Mouse (Mus musculus) forebrain, embryonic 12.5 days (tissue): Measurements from ENCODE around the gene Rps6kb2. TPM values are rescaled to one million over a fixed set of nuclear protein-coding genes. Genes with fewer than 3 reads are reported as not detected.

Experiments used
- ATAC-seq: fragments of 200-750 bp; cut with Nextera tagmentation; 2 replicates; pipeline ENCODE4 v1.8.0; 2017; ENCODE audit warnings: moderate TSS enrichment; ENCODE audit not compliant: low FRiP score
- H3K27ac ChIP-seq: fragments of 300-500 bp; sonication (generic); 2 replicates; pipeline ENCODE4 v1.5.1; 2016; ENCODE audit warnings: mild to moderate bottlenecking
- H3K27me3 ChIP-seq: fragments of 300-500 bp; sonication (generic); 2 replicates; pipeline ENCODE4 v1.6.1; 2016; ENCODE audit warnings: mild to moderate bottlenecking
- H3K36me3 ChIP-seq: fragments of 300-500 bp; sonication (generic); replicated peaks from 2 replicates; pipeline ENCODE4 v1.6.1; 2016; ENCODE audit warnings: mild to moderate bottlenecking
- H3K4me1 ChIP-seq: fragments of 300-500 bp; sonication (generic); 2 replicates; pipeline ENCODE4 v1.6.1; 2016
- H3K4me2 ChIP-seq: fragments of 300-500 bp; sonication (generic); 2 replicates; pipeline ENCODE4 v1.6.1; 2016; ENCODE audit warnings: mild to moderate bottlenecking, moderate library complexity
- H3K4me3 ChIP-seq: fragments of 300-500 bp; sonication (generic); replicated peaks from 2 replicates; pipeline ENCODE4 v1.5.1; 2016; ENCODE audit warnings: mild to moderate bottlenecking
- H3K9ac ChIP-seq: fragments of 300-500 bp; sonication (generic); 2 replicates; pipeline ENCODE4 v1.6.1; 2016; ENCODE audit warnings: mild to moderate bottlenecking
- H3K9me3 ChIP-seq: fragments of 300-500 bp; sonication (generic); 2 replicates; pipeline ENCODE4 v1.6.1; 2016
- WGBS: fragments of 180-500 bp; shearing (Covaris S2); methylation state at CpG from one replicate; pipeline ENCODE4 v1.1.7; 2016; 5-methylcytosine and 5-hydroxymethylcytosine counted together
- polyA plus RNA-seq: library from polyadenylated mRNA; unstranded; fragments of >200 nt; fragmentation: Nextera tagmentation; extraction: Ambion mirVana; gene quantifications from 2 replicates; pipeline ENCODE4 v1.2.1, GENCODE M21; 2016

Gene Rps6kb2
- polyA plus RNA-seq, 1 experiment from 2014 or later, result 59.5 TPM

- Histone ChIP-seq H3K27me3 (0 out of 2 replicates have a peak, but pooled peaks cover 7% of the 10 kb centered on the region), H3K9ac (no peak overlapping the region), H3K4me1 (peaks cover 10% of the 10 kb centered on the region), H3K9me3 (no peaks in the 10 kb centered on the region), H3K36me3 (peaks cover 46% of the 10 kb centered on the region), H3K27ac (no peak overlapping the region), H3K4me2 (no peak overlapping the region), H3K4me3 (no peak overlapping the region)
- no peak for ATAC-seq
- WGBS, result 96% methylated on average over 2 of the region's 2 CpGs
Observed at GRCm38 (mm10) chr19:4118350-4118749, 44.8 kb downstream of the Rps6kb2 start.

DNA sequence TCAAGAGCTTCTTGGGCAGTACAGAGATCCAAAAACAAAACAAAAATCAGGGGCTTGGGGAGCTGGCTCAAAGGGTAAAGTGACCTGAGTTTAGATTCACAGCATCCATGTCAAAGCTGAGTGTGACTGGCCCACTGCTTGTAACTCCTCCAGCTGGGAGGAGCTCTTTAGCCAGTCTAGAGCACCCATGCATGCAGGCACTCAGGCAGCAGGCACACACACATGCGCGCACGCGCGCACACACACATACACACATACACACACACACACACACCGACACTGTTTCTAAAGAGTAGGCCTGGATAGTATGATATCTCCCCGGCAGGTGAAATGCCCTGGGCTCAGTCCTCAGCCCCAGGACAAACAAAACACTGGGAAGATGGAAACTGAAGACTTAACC lies 46.1 kb downstream of the Rps6kb2 start:
- Histone ChIP-seq H3K4me3 (no peak overlapping the region), H3K27me3 (0 out of 2 replicates have a peak, but pooled peaks cover 7% of the 10 kb centered on the region), H3K9me3 (no peaks in the 10 kb centered on the region), H3K9ac (no peak overlapping the region), H3K27ac (no peak overlapping the region), H3K4me1 (peaks cover 10% of the 10 kb centered on the region), H3K4me2 (no peak overlapping the region), H3K36me3 (peaks cover 60% of the 10 kb centered on the region)
- 98% methylated on average over 7 of the region's 7 CpGs for WGBS
- ATAC-seq, result no peak

GRCm38 (mm10) chr19:4115816-4116215 lies 47.3 kb downstream of the Rps6kb2 start:
- no peak overlapping the region for H3K27ac ChIP-seq
- no peak overlapping the region for H3K9ac ChIP-seq
- no peak overlapping the region for H3K4me3 ChIP-seq
- no peaks in the 10 kb centered on the region for H3K9me3 ChIP-seq
- H3K4me2 ChIP-seq, result no peak overlapping the region
- 88% methylated on average over 11 of the region's 11 CpGs for WGBS
- peaks cover 69% of the 10 kb centered on the region for H3K36me3 ChIP-seq
- 0 out of 2 replicates have a peak, but pooled peaks cover 7% of the 10 kb centered on the region for H3K27me3 ChIP-seq
- peaks cover 8% of the 10 kb centered on the region for H3K4me1 ChIP-seq
- ATAC-seq, result no peak

GRCm38 (mm10) chr19:4115144-4115543 lies 48.0 kb downstream of the Rps6kb2 start:
- WGBS, result 94% methylated on average over 10 of the region's 10 CpGs
- H3K36me3 ChIP-seq, result peaks cover 73% of the 10 kb centered on the region
- peaks cover under 1% of the 10 kb centered on the region for H3K4me1 ChIP-seq
- no peak overlapping the region for H3K27ac ChIP-seq
- no peak for ATAC-seq
- no peak overlapping the region for H3K9ac ChIP-seq
- H3K9me3 ChIP-seq, result no peaks in the 10 kb centered on the region
- 0 out of 2 replicates have a peak, but pooled peaks cover 2% of the 10 kb centered on the region for H3K27me3 ChIP-seq
- no peak overlapping the region for H3K4me2 ChIP-seq
- no peak overlapping the region for H3K4me3 ChIP-seq

DNA sequence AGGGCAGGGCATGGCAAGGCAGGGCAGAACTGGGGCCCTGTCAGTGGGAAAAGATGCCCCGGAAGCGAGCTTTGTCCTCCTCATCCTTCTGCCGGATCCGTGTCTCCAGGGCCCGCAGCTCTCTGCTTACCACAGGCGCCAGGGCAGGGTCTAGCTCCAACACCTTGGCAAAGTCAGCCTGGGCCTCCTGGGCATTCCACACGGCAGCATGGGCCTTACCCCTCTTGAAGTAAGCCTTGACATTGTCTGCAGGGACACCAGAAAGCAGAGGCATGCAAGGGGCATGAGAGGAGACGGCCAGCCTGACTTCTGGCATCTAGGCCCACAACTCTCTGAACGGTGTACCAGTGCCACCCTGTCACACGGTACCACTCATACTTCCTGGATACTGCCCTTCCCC lies 48.6 kb downstream of the Rps6kb2 start:
- Histone ChIP-seq H3K9ac (no peak overlapping the region), H3K4me3 (no peak overlapping the region), H3K27me3 (no peaks in the 10 kb centered on the region), H3K27ac (no peak overlapping the region), H3K9me3 (no peaks in the 10 kb centered on the region), H3K4me1 (no peaks in the 10 kb centered on the region), H3K36me3 (peaks cover 75% of the 10 kb centered on the region), H3K4me2 (no peak overlapping the region)
- ATAC-seq, result no peak
- WGBS, result 89% methylated on average over 10 of the region's 10 CpGs

GRCm38 (mm10) chr19:4113806-4114230 lies 49.3 kb downstream of the Rps6kb2 start:
- peaks cover 75% of the 10 kb centered on the region for H3K36me3 ChIP-seq
- no peak overlapping the region for H3K9ac ChIP-seq
- 79% methylated on average over 5 of the region's 5 CpGs for WGBS
- H3K9me3 ChIP-seq, result no peaks in the 10 kb centered on the region
- ATAC-seq, result no peak
- H3K4me2 ChIP-seq, result no peak overlapping the region
- no peak overlapping the region for H3K4me3 ChIP-seq
- no peaks in the 10 kb centered on the region for H3K27me3 ChIP-seq
- no peaks in the 10 kb centered on the region for H3K4me1 ChIP-seq
- no peak overlapping the region for H3K27ac ChIP-seq

DNA sequence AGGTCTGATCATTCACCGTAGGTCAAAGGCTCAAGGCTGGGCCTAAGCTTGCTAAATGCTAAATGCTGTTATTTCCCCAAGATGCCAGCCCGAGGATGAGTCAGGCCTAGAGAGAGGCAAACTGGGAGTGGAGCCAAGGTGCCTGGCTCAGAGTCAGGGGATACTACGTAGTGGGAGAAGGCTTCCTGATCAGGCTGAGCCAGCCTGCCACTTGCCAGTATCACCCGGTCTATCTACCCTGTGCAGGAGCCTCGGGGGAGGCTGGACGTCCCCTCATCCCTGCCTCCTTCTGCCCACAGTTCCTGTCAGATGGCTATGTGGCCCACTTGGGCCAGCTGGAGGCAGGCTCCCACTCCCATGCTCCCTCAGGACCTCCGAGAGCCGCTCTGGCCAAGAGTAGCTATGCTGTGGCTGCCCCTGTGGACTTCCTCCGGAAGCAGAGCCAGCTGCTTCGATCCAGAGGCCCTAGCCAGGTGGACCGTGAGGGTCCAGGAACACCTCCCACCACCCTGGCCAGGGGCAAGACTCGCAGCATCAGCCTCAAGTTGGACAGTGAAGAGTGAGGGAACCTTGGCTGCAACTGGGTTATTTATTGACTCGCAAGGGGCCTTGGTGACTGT lies 49.9 kb downstream of the Rps6kb2 start:
- H3K36me3 ChIP-seq, result peaks cover 75% of the 10 kb centered on the region
- no peak overlapping the region for H3K27ac ChIP-seq
- H3K9me3 ChIP-seq, result no peaks in the 10 kb centered on the region
- no peak overlapping the region for H3K4me2 ChIP-seq
- no peaks in the 10 kb centered on the region for H3K4me1 ChIP-seq
- ATAC-seq, result no peak
- H3K9ac ChIP-seq, result no peak overlapping the region
- no peaks in the 10 kb centered on the region for H3K27me3 ChIP-seq
- H3K4me3 ChIP-seq, result no peak overlapping the region
- 88% methylated on average over 13 of the region's 13 CpGs for WGBS

DNA sequence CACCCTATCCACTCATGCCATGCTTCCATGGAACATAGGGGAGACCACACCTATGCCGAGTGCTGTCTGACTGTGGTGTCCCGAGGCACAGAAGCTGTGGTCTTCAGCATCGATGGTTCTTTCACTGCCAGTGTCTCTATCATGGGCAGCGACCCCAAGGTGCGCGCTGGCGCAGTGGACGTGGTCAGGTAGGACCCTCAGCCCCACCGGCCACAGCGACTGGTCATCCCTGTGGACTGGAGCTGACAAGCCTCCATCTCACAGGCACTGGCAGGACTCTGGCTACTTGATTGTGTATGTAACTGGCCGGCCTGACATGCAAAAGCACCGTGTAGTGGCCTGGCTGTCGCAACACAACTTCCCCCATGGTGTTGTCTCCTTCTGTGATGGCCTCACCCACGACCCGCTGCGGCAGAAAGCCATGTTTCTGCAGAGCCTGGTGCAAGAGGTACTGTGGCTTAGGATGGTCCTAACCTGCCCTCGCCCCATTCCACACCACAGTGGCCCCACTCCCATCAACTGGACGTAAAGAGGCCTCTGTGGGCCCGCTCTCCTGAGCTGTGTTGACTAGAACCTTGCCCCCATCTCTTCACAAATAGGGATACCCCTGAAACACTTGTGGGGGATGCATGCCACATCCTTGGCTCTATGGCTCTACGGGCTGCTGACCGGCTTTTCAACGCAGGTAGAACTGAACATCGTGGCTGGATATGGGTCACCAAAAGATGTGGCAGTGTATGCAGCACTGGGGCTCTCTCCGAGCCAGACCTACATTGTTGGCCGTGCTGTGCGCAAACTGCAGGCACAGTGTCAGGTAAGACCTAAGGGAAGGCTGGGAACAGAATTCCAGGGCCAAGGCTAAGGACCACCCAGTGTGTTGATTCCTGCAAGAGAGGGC lies 50.8 kb downstream of the Rps6kb2 start:
- H3K9ac ChIP-seq, result no peak overlapping the region
- H3K27ac ChIP-seq, result no peak overlapping the region
- no peaks in the 10 kb centered on the region for H3K9me3 ChIP-seq
- peaks cover 69% of the 10 kb centered on the region for H3K36me3 ChIP-seq
- no peaks in the 10 kb centered on the region for H3K27me3 ChIP-seq
- 95% methylated on average over 26 of the region's 26 CpGs for WGBS
- H3K4me1 ChIP-seq, result no peaks in the 10 kb centered on the region
- H3K4me3 ChIP-seq, result no peak overlapping the region
- ATAC-seq, result no peak
- no peak overlapping the region for H3K4me2 ChIP-seq

- H3K4me3 ChIP-seq, result no peak overlapping the region
- no peaks in the 10 kb centered on the region for H3K9me3 ChIP-seq
- no peak overlapping the region for H3K27ac ChIP-seq
- no peak overlapping the region for H3K9ac ChIP-seq
- ATAC-seq, result no peak
- no peaks in the 10 kb centered on the region for H3K4me1 ChIP-seq
- WGBS, result 95% methylated on average over 9 of the region's 9 CpGs
- H3K4me2 ChIP-seq, result no peak overlapping the region
- H3K27me3 ChIP-seq, result no peaks in the 10 kb centered on the region
- H3K36me3 ChIP-seq, result peaks cover 35% of the 10 kb centered on the region
Observed at GRCm38 (mm10) chr19:4108535-4108934, 54.6 kb downstream of the Rps6kb2 start.

DNA sequence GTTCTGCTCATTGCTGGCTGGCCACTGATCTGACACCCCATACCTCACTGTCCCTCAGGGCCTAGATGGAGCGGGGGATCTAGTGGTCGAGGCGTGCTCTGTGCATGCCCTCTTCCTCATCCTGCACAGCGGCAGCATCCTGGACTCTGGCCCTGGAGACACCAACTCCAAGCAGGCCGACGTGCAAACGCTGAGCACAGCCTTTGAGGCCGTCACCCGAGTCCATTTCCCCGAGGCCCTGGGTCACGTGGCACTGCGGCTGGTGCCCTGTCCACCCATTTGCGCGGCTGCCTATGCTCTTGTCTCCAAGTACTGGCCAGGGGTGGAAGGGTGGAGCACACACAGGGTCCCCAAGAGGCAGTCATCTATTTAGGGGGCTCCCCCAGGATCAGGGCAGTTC lies 56.5 kb downstream of the Rps6kb2 start:
- Histone ChIP-seq H3K4me3 (no peak overlapping the region), H3K27me3 (peaks cover 15% of the 10 kb centered on the region), H3K4me2 (no peak overlapping the region), H3K4me1 (peaks cover 3% of the 10 kb centered on the region; the same call in 1 of the 2 replicates), H3K27ac (no peak overlapping the region), H3K36me3 (peaks cover 16% of the 10 kb centered on the region; the same call in 1 of the 2 replicates), H3K9me3 (no peaks in the 10 kb centered on the region), H3K9ac (no peak overlapping the region)
- ATAC-seq, result no peak
- 92% methylated on average over 14 of the region's 14 CpGs for WGBS

DNA sequence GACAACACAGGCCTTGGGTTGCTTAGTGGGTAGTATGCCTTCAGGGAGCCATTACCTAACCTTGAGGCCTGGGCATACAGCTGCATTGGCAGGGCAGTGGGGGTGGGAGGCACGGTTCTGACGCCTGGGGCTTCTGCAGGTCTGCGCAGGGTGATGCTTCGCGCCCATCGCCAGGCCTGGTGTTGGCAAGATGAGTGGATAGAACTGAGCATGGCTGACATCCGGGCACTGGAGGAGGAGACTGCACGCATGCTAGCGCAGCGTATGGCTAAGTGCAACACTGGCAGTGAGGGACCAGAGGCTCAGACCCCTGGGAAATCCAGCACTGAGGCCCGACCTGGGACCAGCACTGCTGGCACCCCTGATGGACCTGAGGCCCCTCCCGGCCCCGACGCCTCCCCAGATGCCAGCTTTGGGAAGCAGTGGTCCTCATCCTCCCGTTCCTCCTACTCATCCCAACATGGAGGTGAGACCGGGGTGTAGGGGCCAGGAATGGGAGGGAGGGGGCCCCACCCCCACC lies 58.4 kb downstream of the Rps6kb2 start:
- Histone ChIP-seq H3K9ac (no peak overlapping the region), H3K9me3 (no peaks in the 10 kb centered on the region), H3K27me3 (peaks cover 34% of the 10 kb centered on the region), H3K36me3 (peaks cover 4% of the 10 kb centered on the region; the same call in 1 of the 2 replicates), H3K4me2 (no peak overlapping the region), H3K4me1 (peaks cover 22% of the 10 kb centered on the region), H3K4me3 (no peak overlapping the region), H3K27ac (no peak overlapping the region)
- ATAC-seq, result no peak
- WGBS, result 89% methylated on average over 16 of the region's 16 CpGs
